Mouse (Mus musculus): ENCODE results near the gene Olfr160. TPM values are rescaled to one million over a fixed set of nuclear protein-coding genes. Genes with fewer than 3 reads are reported as not detected.

Olfr160 gene
- polyA plus RNA-seq, 1 experiment from 2014 or later = not detected

DNA sequence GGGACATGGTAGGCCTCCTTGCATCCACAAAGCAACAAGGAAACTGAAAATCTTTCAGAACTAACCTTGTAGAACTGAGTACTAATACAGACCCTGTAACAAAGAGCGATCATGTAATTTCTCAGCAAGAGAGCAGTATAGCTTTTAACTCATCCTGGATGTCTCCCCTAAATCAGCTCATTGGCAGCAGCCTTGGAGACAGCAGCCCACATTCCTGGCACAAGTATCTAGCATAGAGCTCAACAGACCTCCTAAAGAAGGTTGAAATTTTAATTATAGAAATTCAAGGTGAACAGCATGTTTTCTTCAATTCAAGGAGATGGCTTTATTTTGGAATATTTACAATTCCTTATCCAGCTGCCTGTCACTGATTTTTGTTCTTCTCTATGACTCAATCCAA, 34.9 kb downstream of the Olfr160 start:
- Histone ChIP-seq H3K9me3 (replicated peaks) (no peaks in the 10 kb centered on the region), H3K4me1 (replicated peaks) (no peaks in the 10 kb centered on the region), H3K27ac (replicated peaks) (no peak overlapping the region), H3K9ac (no peak overlapping the region), H3K4me2 (no peak overlapping the region), H3K4me3 (replicated peaks) (no peak overlapping the region), H3K36me3 (replicated peaks) (no peaks in the 10 kb centered on the region), H3K27me3 (no peaks in the 10 kb centered on the region)
- 72% methylated on average over 1 of the region's 1 CpGs for WGBS (ENCODE audit: insufficient replicate concordance)
- ATAC-seq (ENCODE audit: insufficient read depth) = no peak

GRCm38 (mm10) chr9:37675287-37675686, 40.8 kb downstream of the Olfr160 start:
- Histone ChIP-seq H3K27ac (replicated peaks) (no peak overlapping the region), H3K9ac (no peak overlapping the region), H3K4me1 (replicated peaks) (no peaks in the 10 kb centered on the region), H3K9me3 (replicated peaks) (no peaks in the 10 kb centered on the region), H3K4me2 (no peak overlapping the region), H3K36me3 (replicated peaks) (no peaks in the 10 kb centered on the region), H3K27me3 (no peaks in the 10 kb centered on the region), H3K4me3 (replicated peaks) (no peak overlapping the region)
- 69% methylated on average over 4 of the region's 4 CpGs for WGBS (ENCODE audit: insufficient replicate concordance)
- ATAC-seq (ENCODE audit: insufficient read depth) = no peak

DNA sequence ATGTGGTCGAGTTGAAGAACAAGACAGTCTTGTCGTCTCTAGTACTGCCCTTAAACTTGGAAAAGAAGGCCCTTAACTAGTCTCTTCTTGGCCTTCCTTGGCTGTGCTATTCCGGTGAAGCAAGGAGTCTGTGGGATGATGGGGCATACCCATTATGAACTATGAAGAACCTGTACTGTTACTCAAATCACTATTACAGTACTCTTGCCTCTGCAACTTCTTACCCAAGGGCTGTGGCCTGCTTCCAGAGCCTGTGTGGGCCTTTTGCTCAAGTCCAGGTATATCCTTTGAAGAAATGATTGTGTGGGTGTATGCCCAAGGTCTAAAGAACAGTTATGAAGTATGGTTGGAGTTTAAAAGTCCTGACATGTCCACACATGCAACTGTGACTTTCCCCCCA, 45.8 kb downstream of the Olfr160 start:
- ATAC-seq (ENCODE audit: insufficient read depth) = no peak
- no peaks in the 10 kb centered on the region for H3K27me3 ChIP-seq
- H3K4me3 ChIP-seq (replicated peaks) = no peak overlapping the region
- H3K4me2 ChIP-seq = no peak overlapping the region
- no peaks in the 10 kb centered on the region for H3K4me1 ChIP-seq (replicated peaks)
- WGBS (ENCODE audit: insufficient replicate concordance) = 64% methylated on average over 3 of the region's 3 CpGs
- no peaks in the 10 kb centered on the region for H3K36me3 ChIP-seq (replicated peaks)
- H3K27ac ChIP-seq (replicated peaks) = no peak overlapping the region
- H3K9ac ChIP-seq = no peak overlapping the region
- no peaks in the 10 kb centered on the region for H3K9me3 ChIP-seq (replicated peaks)

- Histone ChIP-seq H3K36me3 (replicated peaks) (no peaks in the 10 kb centered on the region), H3K27ac (replicated peaks) (no peak overlapping the region), H3K4me2 (no peak overlapping the region), H3K4me3 (replicated peaks) (no peak overlapping the region), H3K9ac (no peak overlapping the region), H3K4me1 (replicated peaks) (no peaks in the 10 kb centered on the region), H3K9me3 (replicated peaks) (no peaks in the 10 kb centered on the region), H3K27me3 (no peaks in the 10 kb centered on the region)
- ATAC-seq (ENCODE audit: insufficient read depth) = no peak
- WGBS (ENCODE audit: insufficient replicate concordance) = 51% methylated on average over 4 of the region's 4 CpGs
Observed at GRCm38 (mm10) chr9:37669678-37670077, 46.4 kb downstream of the Olfr160 start.

DNA sequence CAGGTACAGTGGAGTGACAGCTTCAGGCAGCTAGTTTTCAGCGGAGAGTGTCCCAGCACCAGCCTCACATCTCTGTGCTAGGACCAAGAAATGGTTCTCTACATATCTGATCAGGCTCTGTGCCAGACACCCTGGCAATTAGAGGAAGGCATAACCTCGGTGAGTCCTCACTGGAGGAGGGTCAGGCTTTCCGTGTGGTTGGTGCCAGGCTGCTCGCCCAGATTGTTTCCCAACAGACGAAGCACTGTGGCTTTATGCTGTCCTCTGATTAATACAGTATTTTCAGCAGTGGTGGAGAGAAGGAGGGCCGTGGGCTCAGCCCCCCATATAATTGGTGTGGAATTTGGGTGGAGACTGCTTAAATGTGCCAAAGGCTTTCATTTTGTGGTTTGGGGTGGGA, 46.9 kb downstream of the Olfr160 start, which contains the start of gene Panx3:
Gene Panx3 (minus strand): TSS at position 121 of the 400 bp plus-strand sequence.
- Histone ChIP-seq H3K4me1 (replicated peaks) (no peaks in the 10 kb centered on the region), H3K9me3 (replicated peaks) (no peaks in the 10 kb centered on the region), H3K27me3 (no peaks in the 10 kb centered on the region), H3K4me3 (replicated peaks) (no peak within 1 kb of the TSS), H3K9ac (no peak within 1 kb of the TSS), H3K36me3 (replicated peaks) (no peaks in the 10 kb centered on the region), H3K4me2 (no peak within 1 kb of the TSS), H3K27ac (replicated peaks) (no peak within 1 kb of the TSS)
- 52% methylated on average over 6 of the region's 6 CpGs for WGBS (ENCODE audit: insufficient replicate concordance)
- ATAC-seq (ENCODE audit: insufficient read depth) = no peak

GRCm38 (mm10) chr9:37666045-37666444, 50.0 kb downstream of the Olfr160 start:
- Histone ChIP-seq H3K27ac (replicated peaks) (no peak overlapping the region), H3K9ac (no peak overlapping the region), H3K4me3 (replicated peaks) (no peak overlapping the region), H3K4me1 (replicated peaks) (no peaks in the 10 kb centered on the region), H3K36me3 (replicated peaks) (no peaks in the 10 kb centered on the region), H3K27me3 (no peaks in the 10 kb centered on the region), H3K4me2 (no peak overlapping the region), H3K9me3 (replicated peaks) (no peaks in the 10 kb centered on the region)
- ATAC-seq (ENCODE audit: insufficient read depth) = no peak
- 43% methylated on average over 7 of the region's 7 CpGs for WGBS (ENCODE audit: insufficient replicate concordance)

DNA sequence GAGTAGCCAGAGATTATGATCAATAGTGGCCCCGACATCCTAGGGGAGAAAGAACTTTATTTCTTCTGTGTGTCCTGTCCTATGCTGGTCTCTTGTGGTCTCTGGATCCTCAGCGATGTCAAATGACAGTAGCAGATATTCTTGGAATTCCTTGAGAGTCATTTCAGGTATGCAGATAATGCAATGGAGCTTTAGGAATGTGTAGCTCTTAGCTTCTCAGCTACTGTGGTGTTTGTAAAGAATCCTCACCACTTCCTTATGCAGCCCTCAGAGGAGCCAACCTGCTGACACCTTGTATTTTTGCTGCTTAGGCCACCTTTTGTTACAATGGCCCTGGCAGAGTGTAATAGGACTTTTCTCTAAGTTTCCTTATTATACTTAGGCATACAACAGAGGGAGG, 51.4 kb downstream of the Olfr160 start:
- Histone ChIP-seq H3K36me3 (replicated peaks) (no peaks in the 10 kb centered on the region), H3K4me2 (no peak overlapping the region), H3K27ac (replicated peaks) (no peak overlapping the region), H3K4me1 (replicated peaks) (no peaks in the 10 kb centered on the region), H3K9ac (no peak overlapping the region), H3K27me3 (no peaks in the 10 kb centered on the region), H3K9me3 (replicated peaks) (no peaks in the 10 kb centered on the region), H3K4me3 (replicated peaks) (no peak overlapping the region)
- WGBS (ENCODE audit: insufficient replicate concordance) = 39% methylated on average over 2 of the region's 2 CpGs
- ATAC-seq (ENCODE audit: insufficient read depth) = no peak

- H3K9me3 ChIP-seq (replicated peaks) = no peaks in the 10 kb centered on the region
- ATAC-seq (ENCODE audit: insufficient read depth) = no peak
- no peak overlapping the region for H3K4me2 ChIP-seq
- H3K36me3 ChIP-seq (replicated peaks) = no peaks in the 10 kb centered on the region
- H3K4me1 ChIP-seq (replicated peaks) = no peaks in the 10 kb centered on the region
- H3K4me3 ChIP-seq (replicated peaks) = no peak overlapping the region
- H3K9ac ChIP-seq = no peak overlapping the region
- no peaks in the 10 kb centered on the region for H3K27me3 ChIP-seq
- WGBS (ENCODE audit: insufficient replicate concordance) = 44% methylated on average over 1 of the region's 1 CpGs
- no peak overlapping the region for H3K27ac ChIP-seq (replicated peaks)
Observed at GRCm38 (mm10) chr9:37663210-37663609, 52.8 kb downstream of the Olfr160 start.

DNA sequence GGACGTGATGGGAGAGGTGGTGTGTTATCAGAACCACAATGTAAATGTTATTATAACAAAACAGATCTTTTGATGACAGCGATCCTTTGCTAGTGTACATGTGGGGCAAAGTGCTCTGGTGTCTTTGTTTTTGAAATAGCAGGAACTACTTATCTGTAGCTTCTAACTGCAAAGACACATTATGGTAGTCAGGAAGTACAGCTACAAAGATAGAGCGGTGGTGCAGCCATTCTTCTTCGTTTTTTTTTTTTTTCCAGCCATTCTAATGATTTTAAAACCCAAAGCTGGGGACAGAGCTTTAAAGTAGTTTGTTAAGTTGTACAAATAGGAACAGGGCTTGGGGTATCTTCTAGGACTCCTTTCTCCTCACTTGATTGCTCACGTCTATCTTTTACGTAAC, 56.6 kb downstream of the Olfr160 start:
- Histone ChIP-seq H3K27me3 (no peaks in the 10 kb centered on the region), H3K4me3 (replicated peaks) (no peak overlapping the region), H3K4me2 (no peak overlapping the region), H3K27ac (replicated peaks) (no peak overlapping the region), H3K9ac (no peak overlapping the region), H3K9me3 (replicated peaks) (no peaks in the 10 kb centered on the region), H3K36me3 (replicated peaks) (peaks cover 1% of the 10 kb centered on the region; the same call in 1 of the 2 replicates), H3K4me1 (replicated peaks) (peaks cover 13% of the 10 kb centered on the region)
- no peak for ATAC-seq (ENCODE audit: insufficient read depth)
- 49% methylated on average over 6 of the region's 6 CpGs for WGBS (ENCODE audit: insufficient replicate concordance)

Other genes with a start within 250 kb of the Olfr160 start
- gene Msantd2, start 226.9 kb downstream of the Olfr160 start, polyA plus RNA-seq (2015; fragmentation: Nextera tagmentation; extraction: Ambion mirVana) = 3.6 and 5.0 TPM in 2 replicates
- 14.5 and 17.9 TPM in 2 replicates for gene Esam, start 188.2 kb downstream of the Olfr160 start, polyA plus RNA-seq (2015; fragmentation: Nextera tagmentation; extraction: Ambion mirVana)
- 0.29 and 0.32 TPM in 2 replicates for gene Vsig2, start 177.0 kb downstream of the Olfr160 start, polyA plus RNA-seq (2015; fragmentation: Nextera tagmentation; extraction: Ambion mirVana)
- 5.4 and 6.2 TPM in 2 replicates for gene Nrgn, start 163.3 kb downstream of the Olfr160 start, polyA plus RNA-seq (2015; fragmentation: Nextera tagmentation; extraction: Ambion mirVana)
- 5.6 and 6.4 TPM in 2 replicates for gene Siae, start 160.6 kb downstream of the Olfr160 start, polyA plus RNA-seq (2015; fragmentation: Nextera tagmentation; extraction: Ambion mirVana)
- gene Spa17, start 102.5 kb downstream of the Olfr160 start, polyA plus RNA-seq (2015; fragmentation: Nextera tagmentation; extraction: Ambion mirVana) = 1.3 and 1.5 TPM in 2 replicates
- 43.1 and 48.3 TPM in 2 replicates for gene Tbrg1, start 58.9 kb downstream of the Olfr160 start, polyA plus RNA-seq (2015; fragmentation: Nextera tagmentation; extraction: Ambion mirVana)
- not detected in 2 replicates for gene Panx3, start 47.0 kb downstream of the Olfr160 start, polyA plus RNA-seq (2015; fragmentation: Nextera tagmentation; extraction: Ambion mirVana)
- gene Olfr874, start 28.9 kb upstream of the Olfr160 start, polyA plus RNA-seq (2015; fragmentation: Nextera tagmentation; extraction: Ambion mirVana) = not detected in 2 replicates
- gene Olfr875, start 55.6 kb upstream of the Olfr160 start, polyA plus RNA-seq (2015; fragmentation: Nextera tagmentation; extraction: Ambion mirVana) = not detected in 2 replicates
- gene Olfr876, start 86.8 kb upstream of the Olfr160 start, polyA plus RNA-seq (2015; fragmentation: Nextera tagmentation; extraction: Ambion mirVana) = not detected in 2 replicates
- gene Olfr877, start 138.0 kb upstream of the Olfr160 start, polyA plus RNA-seq (2015; fragmentation: Nextera tagmentation; extraction: Ambion mirVana) = not detected in 2 replicates
- gene Olfr145, start 180.5 kb upstream of the Olfr160 start, polyA plus RNA-seq (2015; fragmentation: Nextera tagmentation; extraction: Ambion mirVana) = not detected in 2 replicates
- gene Olfr878, start 201.6 kb upstream of the Olfr160 start, polyA plus RNA-seq (2015; fragmentation: Nextera tagmentation; extraction: Ambion mirVana) = not detected in 2 replicates

All from liver, embryonic 15.5 days (tissue).